Mouse (Mus musculus) erythroblast, adult 5-6 weeks (primary cell): ENCODE results near the gene Trh. TPM values are rescaled to one million over a fixed set of nuclear protein-coding genes. Genes with fewer than 3 reads are reported as not detected.

Experiments used
- ATAC-seq: replicated peaks from 2 replicates; pipeline ENCODE4 v1.8.0; 2016; ENCODE audit warnings: moderate number of reproducible peaks, mild to moderate bottlenecking, moderate TSS enrichment, inconsistent platforms; ENCODE audit not compliant: poor library complexity, low FRiP score, severe bottlenecking
- total RNA-seq, 2 experiments: library from RNA; stranded (forward) in 1 of 2; stranded (reverse) in 1 of 2; fragments of 150-400 nt in 1 of 2; fragments of 200-764, 138-1000 nt in 1 of 2; gene quantifications; 2 replicates each; pipeline versions ENCODE4 v1.2.3 to v1.2.4; 2015 to 2017; ENCODE audit warnings: low replicate concordance in 2 of 2

Gene Trh
- total RNA-seq (2015; ENCODE audit: low replicate concordance) (not detected in 2 replicates), total RNA-seq (2017; ENCODE audit: low replicate concordance) (not detected in 2 replicates)

- no peak for ATAC-seq
Observed at GRCm38 (mm10) chr6:92244591-92244990, at the start of gene Trh. Gene Trh (minus strand): TSS chr6:92244650.

GRCm38 (mm10) chr6:92290826-92291225 is 46.4 kb upstream of the Trh start:
- no peak for ATAC-seq

GRCm38 (mm10) chr6:92286889-92287288 is 42.4 kb upstream of the Trh start:
- no peak for ATAC-seq

GRCm38 (mm10) chr6:92286258-92286888 is 41.9 kb upstream of the Trh start:
- no peak for ATAC-seq

GRCm38 (mm10) chr6:92285559-92285958 is 41.1 kb upstream of the Trh start:
- no peak for ATAC-seq

GRCm38 (mm10) chr6:92277179-92277578 is 32.7 kb upstream of the Trh start:
- no peak for ATAC-seq

GRCm38 (mm10) chr6:92273652-92274322 is 29.3 kb upstream of the Trh start:
- no peak for ATAC-seq

- no peak for ATAC-seq
Observed at GRCm38 (mm10) chr6:92272601-92273000, 28.2 kb upstream of the Trh start.

- peak; percentile 75 for ATAC-seq
Observed at GRCm38 (mm10) chr6:92269019-92269418, 24.6 kb upstream of the Trh start.

GRCm38 (mm10) chr6:92268001-92268400 is 23.6 kb upstream of the Trh start:
- ATAC-seq = no peak

- no peak for ATAC-seq
Observed at GRCm38 (mm10) chr6:92261162-92261843, 16.9 kb upstream of the Trh start.

- no peak for ATAC-seq
Observed at GRCm38 (mm10) chr6:92255346-92255745, 10.9 kb upstream of the Trh start.

- ATAC-seq = no peak
Observed at GRCm38 (mm10) chr6:92253253-92253870, 8.9 kb upstream of the Trh start.

- ATAC-seq = no peak
Observed at GRCm38 (mm10) chr6:92247215-92247919, 2.9 kb upstream of the Trh start.

GRCm38 (mm10) chr6:92246335-92246734 is 1.9 kb upstream of the Trh start:
- no peak for ATAC-seq

- ATAC-seq = peak; percentile 98
Observed at GRCm38 (mm10) chr6:92241178-92241906, 3.1 kb downstream of the Trh start.

GRCm38 (mm10) chr6:92235036-92235435 is 9.4 kb downstream of the Trh start:
- ATAC-seq = no peak

GRCm38 (mm10) chr6:92231762-92232161 is 12.7 kb downstream of the Trh start:
- no peak for ATAC-seq

GRCm38 (mm10) chr6:92231356-92231755 is 13.1 kb downstream of the Trh start:
- ATAC-seq = no peak
